Mouse (Mus musculus): Measurements from ENCODE around the gene Arhgap1. TPM values are rescaled to one million over a fixed set of nuclear protein-coding genes. Genes with fewer than 3 reads are reported as not detected.
A peak's percentile ranks its signal among the peaks of the same experiment; 100 is the strongest.

Gene Arhgap1
- total and polyA plus RNA-seq, 2 experiments from 2014 or later: 76.5 to 85.7 TPM

GRCm38 (mm10) chr2:91627486-91627885 is 22.2 kb upstream of the Arhgap1 start:
- Histone ChIP-seq H3K9ac (replicated peaks; ENCODE audit: low read depth, low read length) (no peak overlapping the region), H3K27me3 (ENCODE audit: control insufficient read depth, insufficient read depth, low read length) (no peaks in the 10 kb centered on the region), H3K36me3 (replicated peaks; ENCODE audit: control insufficient read depth, insufficient read depth, low read length) (peaks cover 2% of the 10 kb centered on the region), H3K4me2 (ENCODE audit: low read depth, low read length) (no peak overlapping the region), H3K27ac (ENCODE audit: low read depth) (no peak overlapping the region), H3K4me1 (ENCODE audit: control insufficient read depth, insufficient read depth) (no peaks in the 10 kb centered on the region), H3K9me3 (replicated peaks; ENCODE audit: control insufficient read depth, low read length) (no peaks in the 10 kb centered on the region), H3K4me3 (ENCODE audit: low read depth, low read length) (no peak overlapping the region)
- ATAC-seq (ENCODE audit: insufficient read depth, low read depth) (no peak), DNase-seq (ENCODE audit: low spot score) (no peak)
- TF ChIP-seq EP300 (IDR thresholded peaks at IDR 0.05; ENCODE audit: low read depth): no peak
- TF ChIP-seq CTCF (IDR thresholded peaks at IDR 0.05; ENCODE audit: low read depth): no peak
- 77% methylated on average over 5 of the region's 5 CpGs for WGBS

GRCm38 (mm10) chr2:91628171-91628570 is 21.5 kb upstream of the Arhgap1 start:
- no peak for DNase-seq (ENCODE audit: low spot score)
- WGBS: 87% methylated on average over 8 of the region's 8 CpGs
- Histone ChIP-seq H3K36me3 (replicated peaks; ENCODE audit: control insufficient read depth, insufficient read depth, low read length) (no peaks in the 10 kb centered on the region), H3K4me3 (ENCODE audit: low read depth, low read length) (no peak overlapping the region), H3K9me3 (replicated peaks; ENCODE audit: control insufficient read depth, low read length) (no peaks in the 10 kb centered on the region), H3K9ac (replicated peaks; ENCODE audit: low read depth, low read length) (no peak overlapping the region), H3K4me1 (ENCODE audit: control insufficient read depth, insufficient read depth) (no peaks in the 10 kb centered on the region), H3K27me3 (ENCODE audit: control insufficient read depth, insufficient read depth, low read length) (no peaks in the 10 kb centered on the region), H3K27ac (ENCODE audit: low read depth) (no peak overlapping the region), H3K4me2 (ENCODE audit: low read depth, low read length) (no peak overlapping the region)
- no peak for TF ChIP-seq EP300 (IDR thresholded peaks at IDR 0.05; ENCODE audit: low read depth)
- TF ChIP-seq CTCF (IDR thresholded peaks at IDR 0.05; ENCODE audit: low read depth): no peak
- ATAC-seq (ENCODE audit: insufficient read depth, low read depth): no peak

- H3K4me2 ChIP-seq (ENCODE audit: low read depth, low read length): no peak overlapping the region
- H3K4me1 ChIP-seq (ENCODE audit: control insufficient read depth, insufficient read depth): no peaks in the 10 kb centered on the region
- no peak overlapping the region for H3K27ac ChIP-seq (ENCODE audit: low read depth)
- DNase-seq (ENCODE audit: low spot score) (no peak), ATAC-seq (ENCODE audit: insufficient read depth, low read depth) (0 out of 2 replicates have a peak, but pooled peaks have one; percentile 24)
- H3K27me3 ChIP-seq (ENCODE audit: control insufficient read depth, insufficient read depth, low read length): no peaks in the 10 kb centered on the region
- no peak overlapping the region for H3K4me3 ChIP-seq (ENCODE audit: low read depth, low read length)
- TF ChIP-seq CTCF (IDR thresholded peaks at IDR 0.05; ENCODE audit: low read depth) (no peak), EP300 (IDR thresholded peaks at IDR 0.05; ENCODE audit: low read depth) (no peak)
- no peak overlapping the region for H3K9ac ChIP-seq (replicated peaks; ENCODE audit: low read depth, low read length)
- no peaks in the 10 kb centered on the region for H3K36me3 ChIP-seq (replicated peaks; ENCODE audit: control insufficient read depth, insufficient read depth, low read length)
- H3K9me3 ChIP-seq (replicated peaks; ENCODE audit: control insufficient read depth, low read length): no peaks in the 10 kb centered on the region
- 73% methylated on average over 18 of the region's 18 CpGs for WGBS
These were observed 20.0 kb upstream of the Arhgap1 start for GRCm38 (mm10) chr2:91629682-91630081.

GRCm38 (mm10) chr2:91630384-91630783 is 19.3 kb upstream of the Arhgap1 start:
- no peak for TF ChIP-seq CTCF (IDR thresholded peaks at IDR 0.05; ENCODE audit: low read depth)
- TF ChIP-seq EP300 (IDR thresholded peaks at IDR 0.05; ENCODE audit: low read depth): no peak
- WGBS: 86% methylated on average over 12 of the region's 12 CpGs
- no peaks in the 10 kb centered on the region for H3K36me3 ChIP-seq (replicated peaks; ENCODE audit: control insufficient read depth, insufficient read depth, low read length)
- no peak overlapping the region for H3K4me3 ChIP-seq (ENCODE audit: low read depth, low read length)
- H3K4me2 ChIP-seq (ENCODE audit: low read depth, low read length): no peak overlapping the region
- H3K27me3 ChIP-seq (ENCODE audit: control insufficient read depth, insufficient read depth, low read length): no peaks in the 10 kb centered on the region
- DNase-seq (ENCODE audit: low spot score) (no peak), ATAC-seq (ENCODE audit: insufficient read depth, low read depth) (no peak)
- no peaks in the 10 kb centered on the region for H3K4me1 ChIP-seq (ENCODE audit: control insufficient read depth, insufficient read depth)
- H3K9ac ChIP-seq (replicated peaks; ENCODE audit: low read depth, low read length): no peak overlapping the region
- H3K9me3 ChIP-seq (replicated peaks; ENCODE audit: control insufficient read depth, low read length): no peaks in the 10 kb centered on the region
- H3K27ac ChIP-seq (ENCODE audit: low read depth): no peak overlapping the region

- no peak overlapping the region for H3K27ac ChIP-seq (ENCODE audit: low read depth)
- ATAC-seq (ENCODE audit: insufficient read depth, low read depth): no peak
- no peak for DNase-seq (ENCODE audit: low spot score)
- H3K4me3 ChIP-seq (ENCODE audit: low read depth, low read length): no peak overlapping the region
- TF ChIP-seq CTCF (IDR thresholded peaks at IDR 0.05; ENCODE audit: low read depth): no peak
- no peak for TF ChIP-seq EP300 (IDR thresholded peaks at IDR 0.05; ENCODE audit: low read depth)
- H3K4me1 ChIP-seq (ENCODE audit: control insufficient read depth, insufficient read depth): no peaks in the 10 kb centered on the region
- no peak overlapping the region for H3K4me2 ChIP-seq (ENCODE audit: low read depth, low read length)
- H3K36me3 ChIP-seq (replicated peaks; ENCODE audit: control insufficient read depth, insufficient read depth, low read length): no peaks in the 10 kb centered on the region
- no peaks in the 10 kb centered on the region for H3K9me3 ChIP-seq (replicated peaks; ENCODE audit: control insufficient read depth, low read length)
- no peaks in the 10 kb centered on the region for H3K27me3 ChIP-seq (ENCODE audit: control insufficient read depth, insufficient read depth, low read length)
- no peak overlapping the region for H3K9ac ChIP-seq (replicated peaks; ENCODE audit: low read depth, low read length)
- WGBS: 78% methylated on average over 5 of the region's 5 CpGs
These were observed 17.8 kb upstream of the Arhgap1 start for GRCm38 (mm10) chr2:91631826-91632225.

GRCm38 (mm10) chr2:91632316-91632715 is 17.3 kb upstream of the Arhgap1 start:
- 68% methylated on average over 5 of the region's 5 CpGs for WGBS
- Histone ChIP-seq H3K4me2 (ENCODE audit: low read depth, low read length) (no peak overlapping the region), H3K9ac (replicated peaks; ENCODE audit: low read depth, low read length) (no peak overlapping the region), H3K4me3 (ENCODE audit: low read depth, low read length) (no peak overlapping the region), H3K27me3 (ENCODE audit: control insufficient read depth, insufficient read depth, low read length) (no peaks in the 10 kb centered on the region), H3K4me1 (ENCODE audit: control insufficient read depth, insufficient read depth) (no peaks in the 10 kb centered on the region), H3K27ac (ENCODE audit: low read depth) (no peak overlapping the region), H3K9me3 (replicated peaks; ENCODE audit: control insufficient read depth, low read length) (no peaks in the 10 kb centered on the region), H3K36me3 (replicated peaks; ENCODE audit: control insufficient read depth, insufficient read depth, low read length) (no peaks in the 10 kb centered on the region)
- ATAC-seq (ENCODE audit: insufficient read depth, low read depth) (no peak), DNase-seq (ENCODE audit: low spot score) (no peak)
- TF ChIP-seq EP300 (IDR thresholded peaks at IDR 0.05; ENCODE audit: low read depth): no peak
- TF ChIP-seq CTCF (IDR thresholded peaks at IDR 0.05; ENCODE audit: low read depth): no peak

All from heart, postnatal 0 days (tissue).